Mouse (Mus musculus): ENCODE measurements at regions not wholly inside any gene's neighbourhood (a gene's known extent, or its start where the extent isn't known, plus 50 kb on each side); places are given as distances from the start of the nearest gene placed in this dataset.
"Not testable (repeated sequence)": the region's sequence is repeated elsewhere in the genome, so short reads cannot be mapped to it uniquely, and the experiment has no call there.

GRCm38 (mm10) chr8:96174996-96175395, 286.6 kb upstream of the Got2 start:
- DNase-seq: no peak

GRCm38 (mm10) chr8:96164933-96165332, 276.6 kb upstream of the Got2 start:
- no peak for DNase-seq

- DNase-seq: no peak
Measured at GRCm38 (mm10) chr8:96159899-96160298, 271.6 kb upstream of the Got2 start.

GRCm38 (mm10) chr8:96152496-96153250, 264.3 kb upstream of the Got2 start:
- peak; percentile 25 for DNase-seq

- no peak for DNase-seq
Measured at GRCm38 (mm10) chr8:96152056-96152455, 263.7 kb upstream of the Got2 start.

- DNase-seq: no peak
Measured at GRCm38 (mm10) chr8:96151065-96151472, 262.7 kb upstream of the Got2 start.

- DNase-seq: no peak
Measured at GRCm38 (mm10) chr8:96132183-96132582, 243.8 kb upstream of the Got2 start.

GRCm38 (mm10) chr8:96128329-96128728, 240.0 kb upstream of the Got2 start:
- no peak for DNase-seq

GRCm38 (mm10) chr8:96100817-96101216, 212.5 kb upstream of the Got2 start:
- DNase-seq: no peak

GRCm38 (mm10) chr8:96092931-96093330, 204.6 kb upstream of the Got2 start:
- no peak for DNase-seq

- no peak for DNase-seq
Measured at GRCm38 (mm10) chr8:96090231-96090630, 201.9 kb upstream of the Got2 start.

GRCm38 (mm10) chr8:96068306-96068705, 180.0 kb upstream of the Got2 start:
- DNase-seq: no peak

- DNase-seq: no peak
Measured at GRCm38 (mm10) chr8:96047686-96048085, 159.3 kb upstream of the Got2 start.

GRCm38 (mm10) chr8:96042335-96042734, 154.0 kb upstream of the Got2 start:
- no peak for DNase-seq

GRCm38 (mm10) chr8:96040216-96040615, 151.9 kb upstream of the Got2 start:
- no peak for DNase-seq

GRCm38 (mm10) chr8:96018742-96019141, 130.4 kb upstream of the Got2 start:
- DNase-seq: not testable (repeated sequence)

GRCm38 (mm10) chr8:96012002-96012401, 123.7 kb upstream of the Got2 start:
- DNase-seq: no peak

GRCm38 (mm10) chr8:95991826-95992463, 103.6 kb upstream of the Got2 start:
- DNase-seq: no peak

GRCm38 (mm10) chr8:95988616-95989380, 100.5 kb upstream of the Got2 start:
- DNase-seq: no peak

- DNase-seq: no peak
Measured at GRCm38 (mm10) chr8:95987011-95987440, 98.7 kb upstream of the Got2 start.

GRCm38 (mm10) chr8:95986410-95986809, 98.1 kb upstream of the Got2 start:
- DNase-seq: no peak

- no peak for DNase-seq
Measured at GRCm38 (mm10) chr8:95983690-95984089, 95.3 kb upstream of the Got2 start.

GRCm38 (mm10) chr8:95980405-95980804, 92.1 kb upstream of the Got2 start:
- no peak for DNase-seq

All from adrenal gland, adult 2 months (tissue).